Mouse (Mus musculus) heart, adult 2 months (tissue): ENCODE results near the gene Nkiras2.

Experiments used
- CTCF ChIP-seq: fragments of 200-600 bp; IDR thresholded peaks from 2 replicates; pipeline ENCODE4 v1.8.1; 2022; ENCODE audit warnings: antibody characterized with exemption, mild to moderate bottlenecking, moderate library complexity
- EP300 ChIP-seq: fragments of 200-500 bp; IDR thresholded peaks from 2 replicates; pipeline ENCODE4 v1.6.1; 2011; ENCODE audit warnings: low read depth, low read length, control low read depth; ENCODE audit not compliant: insufficient read depth
- POLR2A ChIP-seq: fragments of 200-500 bp; IDR thresholded peaks from 2 replicates; pipeline ENCODE4 v1.6.1; 2011; ENCODE audit warnings: mild to moderate bottlenecking, low read depth, low read length, control low read depth; ENCODE audit not compliant: insufficient read depth

DNA sequence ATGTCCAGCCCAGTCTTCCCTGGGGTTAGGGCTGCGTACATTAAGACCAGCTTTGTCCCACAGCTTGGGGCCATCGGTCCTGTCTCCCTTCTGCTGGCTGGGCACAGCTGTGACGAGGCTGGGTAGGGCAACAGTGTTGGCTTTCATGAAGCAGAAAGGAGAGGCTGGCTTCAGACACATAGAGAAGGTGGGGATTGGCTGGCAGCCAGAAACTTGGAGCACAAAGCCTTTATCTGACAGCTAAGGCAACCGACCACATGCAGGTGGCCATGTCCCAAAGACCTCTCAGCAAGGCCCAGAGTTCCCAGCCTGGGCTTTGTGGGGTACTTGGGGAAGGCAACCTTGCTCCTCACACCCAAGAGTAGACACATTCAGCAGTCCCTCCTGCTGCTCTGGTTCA lies 37.3 kb upstream of the Nkiras2 start:
- TF ChIP-seq CTCF (no peak), POLR2A (no peak), EP300 (no peak)
